Mouse (Mus musculus): ENCODE measurements around the gene Atxn1.

GRCm38 (mm10) chr13:45745851-45746773, 218.7 kb downstream of the Atxn1 start:
- no peak for TF ChIP-seq CTCF (IDR thresholded peaks at IDR 0.05; ENCODE audit: low read depth, low read length)
- no peak for TF ChIP-seq POLR2A (IDR thresholded peaks at IDR 0.05; ENCODE audit: borderline replicate concordance, low read depth, low read length)
